Mouse (Mus musculus) mouse trophoblast stem cell (cell line): ENCODE measurements around the gene Decr2.
"Not testable (repeated sequence)": the region's sequence is repeated elsewhere in the genome, so short reads cannot be mapped to it uniquely, and the experiment has no call there.

Experiments
- in situ Hi-C, 2 experiments: fragments of 300-500 bp; cut with MseI, MboI; formaldehyde crosslinking; loops; 2 replicates in 1 of 2; 3 replicates in 1 of 2; pipeline ENCODE4 v1.15.1; 2025

Gene Decr2

DNA sequence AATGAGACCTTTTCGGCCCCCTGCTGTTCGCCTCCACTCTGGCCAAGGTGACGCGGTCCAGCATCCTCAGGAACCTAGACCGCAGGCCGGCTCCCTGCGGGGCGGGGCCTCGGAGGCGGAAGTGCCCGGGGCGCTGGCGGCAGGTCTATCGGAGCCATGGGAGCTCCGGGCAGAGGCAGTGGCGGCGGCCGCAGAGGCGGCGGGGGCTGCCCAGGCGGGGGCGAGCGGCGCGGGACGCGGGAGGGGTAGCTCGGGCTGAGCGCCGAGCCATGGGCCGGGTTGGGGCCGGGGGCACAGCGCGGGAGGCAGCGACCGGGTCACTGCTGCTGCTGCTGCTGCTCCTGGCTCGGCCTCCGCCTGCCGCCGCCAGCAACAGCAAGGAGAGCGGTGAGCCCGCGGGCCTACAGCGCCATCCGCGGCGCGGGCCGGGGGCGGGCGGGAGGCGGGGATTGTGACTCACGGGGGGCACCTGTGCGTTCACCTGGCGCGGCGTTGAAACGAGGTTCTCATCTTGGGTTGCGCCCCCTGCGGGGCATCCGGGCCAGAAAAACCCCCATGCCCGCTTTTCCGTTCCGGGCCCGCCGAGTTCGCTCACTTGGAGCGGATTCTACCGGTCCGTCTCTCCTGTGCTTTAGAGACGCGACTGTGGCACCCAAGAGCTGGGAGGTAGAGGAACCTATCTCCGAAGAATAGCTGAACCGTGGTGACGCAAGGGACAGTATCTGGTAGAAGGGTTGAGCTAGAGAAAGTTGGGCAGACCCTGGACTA is 23.2 kb upstream of the Decr2 start, which contains the start of gene Tmem8:
Gene Tmem8 (plus strand): TSS at position 119 of the 768 bp plus-strand sequence.
- in situ Hi-C loops: no loop called here

DNA sequence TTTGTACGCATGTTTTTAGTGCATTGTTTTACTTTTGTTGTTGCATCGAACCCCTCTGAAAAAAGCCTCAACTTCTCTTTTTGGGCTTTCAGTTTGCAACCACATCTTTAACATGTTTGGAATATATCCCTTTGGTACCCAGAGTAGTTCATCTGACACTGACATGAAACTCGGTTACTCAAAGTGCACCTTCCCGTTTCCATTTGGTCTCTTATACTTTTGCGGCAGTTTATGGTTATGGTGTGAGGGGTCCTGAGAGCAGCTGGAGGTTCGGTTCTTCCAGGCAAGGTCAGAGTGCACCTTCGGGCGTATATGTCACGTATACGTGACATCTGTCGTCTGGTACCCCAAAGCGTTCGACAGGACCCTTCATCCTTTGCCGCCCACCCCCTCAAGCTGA is 22.6 kb upstream of the Decr2 start:
- in situ Hi-C loops: no loop called here

DNA sequence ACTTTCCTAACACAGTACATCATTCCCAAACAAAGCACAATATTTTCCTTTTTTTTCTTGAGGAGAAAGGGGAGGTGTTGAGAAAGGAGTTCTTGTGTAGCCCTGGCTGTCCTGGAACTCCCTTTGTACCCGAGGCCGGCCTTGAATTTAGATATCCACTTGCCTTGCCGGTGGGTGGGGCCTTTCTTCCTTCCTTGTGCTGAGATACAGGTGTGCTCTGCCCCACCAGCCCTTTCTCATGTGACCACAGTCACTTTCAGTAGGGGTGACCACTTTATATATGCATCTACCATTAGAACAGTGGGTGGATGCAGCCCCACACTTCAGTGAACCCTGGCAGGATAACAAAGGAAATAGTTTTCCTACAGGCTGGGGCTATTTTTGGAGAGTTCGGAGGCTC is 21.6 kb upstream of the Decr2 start:
- in situ Hi-C loops: no loop called here

DNA sequence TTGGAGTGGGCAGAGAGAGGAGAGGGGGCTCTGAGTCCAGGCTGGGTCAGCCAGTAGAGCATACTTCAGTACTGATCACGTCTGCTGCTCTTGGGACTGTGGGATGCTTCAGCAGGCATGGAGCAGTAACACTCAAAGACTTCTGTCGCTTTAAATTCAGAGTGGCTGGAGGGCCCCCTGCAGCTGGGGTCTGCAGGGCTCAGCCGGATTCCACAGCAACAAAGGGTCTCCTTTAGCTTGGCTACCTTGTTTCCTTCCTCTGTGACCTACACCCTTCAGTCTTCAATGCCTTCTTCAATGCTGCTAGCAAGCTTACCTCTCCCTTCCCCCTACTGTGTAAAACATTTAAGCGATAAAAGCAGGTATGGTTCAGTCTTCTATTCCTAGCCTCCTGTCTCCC is 20.9 kb upstream of the Decr2 start:
- in situ Hi-C loops: no loop called here

DNA sequence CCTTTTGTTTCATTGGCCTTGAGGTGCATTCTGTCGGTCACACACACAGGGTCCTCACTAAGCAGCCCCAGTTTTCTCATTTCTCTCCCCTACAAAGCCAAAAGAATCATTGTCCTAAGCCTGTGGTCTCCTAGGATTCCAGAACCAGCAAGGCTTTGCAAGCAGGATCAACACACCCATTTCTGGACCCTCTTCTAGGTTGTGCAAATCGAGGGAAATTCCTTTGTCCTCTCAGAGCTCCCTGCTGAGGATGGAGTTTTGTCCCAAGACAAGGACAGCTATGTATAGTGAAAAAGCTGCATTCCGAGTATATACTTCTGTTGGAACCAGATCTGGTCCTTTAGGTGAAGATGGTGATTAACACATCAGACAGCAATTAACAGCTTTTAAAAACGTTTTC is 20.0 kb upstream of the Decr2 start:
- in situ Hi-C loops: no loop called here

DNA sequence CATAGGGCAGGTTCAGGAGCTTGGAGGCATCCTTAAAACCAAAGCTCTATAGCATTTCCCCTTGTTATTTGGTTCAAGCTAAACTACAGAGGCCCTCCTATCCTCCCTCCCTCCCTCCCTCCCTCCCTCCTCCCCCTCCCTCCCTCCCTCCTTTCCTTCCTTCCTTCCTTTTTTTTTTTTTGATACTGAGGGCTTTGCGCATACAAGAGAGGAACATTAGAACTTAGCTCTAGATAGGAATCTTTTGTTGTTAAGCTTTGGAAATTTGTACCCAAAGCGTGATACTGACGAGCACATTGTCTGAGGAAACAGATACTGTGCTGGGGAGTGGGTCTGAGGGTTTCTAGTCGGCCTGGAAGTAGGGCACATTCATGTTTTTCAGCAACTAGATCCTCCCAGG is 15.5 kb upstream of the Decr2 start:
- in situ Hi-C loops: no loop called here

DNA sequence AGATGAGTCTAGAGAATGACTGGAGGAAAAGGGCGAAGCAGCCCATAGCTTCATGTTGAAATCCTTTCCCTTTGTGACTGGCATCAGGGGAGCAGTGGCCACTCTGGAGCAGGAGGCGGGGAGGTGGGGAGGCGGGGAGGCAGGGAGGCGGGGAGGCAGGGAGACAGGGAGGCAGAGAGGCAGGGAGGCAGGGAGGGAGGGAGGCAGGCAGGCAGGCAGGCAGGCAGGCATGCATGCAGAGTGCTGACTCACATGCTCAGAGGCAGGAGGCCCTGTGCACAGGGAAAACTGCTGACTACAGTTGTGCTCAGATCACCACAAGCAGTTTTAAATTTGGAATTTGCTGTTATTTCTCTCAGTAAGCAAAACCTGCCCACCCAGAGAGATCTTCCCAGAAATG is 11.3 kb upstream of the Decr2 start:
- in situ Hi-C loops: no loop called here

DNA sequence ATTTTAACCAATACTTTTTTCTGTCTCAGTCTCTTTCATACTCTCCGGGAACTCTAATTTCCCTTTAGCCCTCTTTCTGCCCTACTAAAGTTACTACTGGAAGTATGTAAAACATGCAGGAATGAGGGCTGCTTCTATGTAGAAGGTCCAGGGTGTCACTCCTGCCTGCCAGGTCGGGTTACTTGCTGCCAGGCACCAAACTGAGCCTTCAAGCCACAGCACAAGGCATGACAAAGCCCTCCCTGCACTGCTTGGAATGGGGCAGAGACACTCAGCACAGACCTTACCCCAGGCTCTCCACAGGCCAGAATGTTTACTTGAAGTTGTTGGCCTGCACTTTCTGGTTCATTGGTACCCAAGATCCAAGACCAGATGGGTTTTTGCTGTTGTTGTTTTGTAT is 10.0 kb upstream of the Decr2 start:
- in situ Hi-C loops: no loop called here

DNA sequence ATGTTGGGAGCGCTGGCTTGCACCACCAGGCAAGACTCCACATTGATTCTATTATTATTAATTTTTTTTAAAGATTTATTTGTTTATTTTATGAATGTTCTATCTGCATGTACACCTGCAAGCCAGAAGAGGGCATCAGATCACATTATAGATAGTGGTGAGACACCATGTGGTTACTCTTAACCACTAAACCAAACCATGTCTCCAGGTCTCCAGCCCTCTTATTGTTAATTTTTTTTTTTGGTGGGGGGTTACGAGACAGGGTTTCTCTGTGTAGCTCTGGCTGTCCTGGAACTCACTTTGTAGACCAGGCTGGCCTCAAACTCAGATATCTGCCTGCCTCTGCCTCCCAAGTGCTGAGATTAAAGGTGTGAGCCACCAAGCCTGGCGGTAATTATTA is 9.2 kb upstream of the Decr2 start:
- in situ Hi-C loops: not testable (repeated sequence)

DNA sequence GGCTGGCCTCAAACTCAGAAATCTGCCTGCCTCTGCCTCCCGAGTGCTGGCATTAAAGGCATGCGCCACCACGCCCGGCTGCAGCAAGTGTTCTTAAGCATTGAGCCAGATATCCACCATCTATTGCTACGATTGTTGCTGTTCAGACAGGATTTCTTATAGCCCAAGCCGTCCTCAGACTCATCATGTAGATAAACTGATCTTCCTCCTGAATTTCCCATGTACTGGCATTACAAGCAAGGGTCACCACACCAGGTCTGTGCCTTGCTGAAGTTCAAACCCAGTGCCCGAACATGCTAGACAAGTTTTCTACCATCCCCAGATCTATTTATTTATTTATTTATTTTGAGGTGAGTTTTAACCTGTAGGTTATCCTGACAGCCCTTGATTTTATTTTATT is 8.3 kb upstream of the Decr2 start:
- in situ Hi-C loops: no loop called here

DNA sequence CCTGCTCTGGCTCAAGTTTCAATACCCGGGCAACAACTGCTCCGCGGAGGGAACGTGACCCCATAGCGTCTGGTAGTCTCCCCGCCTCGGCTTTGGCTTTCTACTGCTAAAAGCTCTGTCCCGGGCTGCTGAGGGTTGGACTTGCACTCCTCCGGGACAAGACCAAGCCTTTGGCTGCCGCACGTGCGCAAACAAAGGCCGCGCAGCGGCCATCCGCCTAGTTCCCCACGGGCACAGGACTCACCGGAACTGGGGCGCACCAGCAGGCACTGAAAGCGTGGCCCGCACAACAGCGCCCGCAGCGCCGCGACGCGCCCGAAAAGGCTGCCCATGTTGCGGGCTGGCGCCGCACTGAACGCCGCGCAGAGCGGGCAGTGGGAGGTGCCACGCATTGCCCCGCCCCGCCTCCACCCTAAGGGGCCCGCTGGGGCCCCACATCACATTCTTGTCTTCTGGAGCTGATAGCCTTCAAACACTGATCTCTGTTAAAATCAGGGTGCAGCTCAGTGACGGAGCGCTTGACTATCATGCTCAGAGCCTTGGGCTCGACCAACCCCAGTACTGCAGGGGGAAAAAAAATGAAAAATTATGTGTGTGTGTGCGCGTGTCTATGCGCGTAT is 5.1 kb upstream of the Decr2 start, which contains the start of gene Nme4:
Gene Nme4 (minus strand): TSS at position 482 of the 620 bp plus-strand sequence.
- in situ Hi-C loops: no loop called here

DNA sequence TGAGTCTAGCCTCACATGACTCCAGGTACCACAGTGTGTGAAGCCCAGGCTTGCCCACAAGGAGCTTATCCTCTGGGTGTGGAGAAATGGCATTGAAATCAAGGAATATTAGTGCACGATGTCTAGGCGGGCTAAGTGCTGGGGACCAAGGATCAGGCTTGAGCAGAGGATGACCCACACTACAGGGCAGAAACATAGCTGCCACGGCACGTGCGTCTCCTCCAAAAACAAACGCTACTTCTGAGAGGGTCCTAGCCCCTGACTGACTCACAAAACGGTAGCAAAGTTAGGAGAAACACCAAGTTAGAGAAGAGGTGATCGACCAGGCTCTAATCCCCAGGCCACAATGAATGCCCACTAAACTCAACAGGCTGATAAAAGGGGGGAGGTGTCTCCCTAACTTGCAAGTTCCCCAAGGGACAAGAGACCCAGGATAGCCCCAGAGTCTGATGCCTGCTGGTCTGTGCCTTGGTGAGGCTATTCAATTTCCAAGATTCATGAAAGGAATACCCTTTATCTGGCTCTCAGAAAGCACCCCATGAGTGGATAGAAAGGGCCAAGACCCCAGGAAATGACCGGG is 4.5 kb upstream of the Decr2 start:
- in situ Hi-C loops: no loop called here

DNA sequence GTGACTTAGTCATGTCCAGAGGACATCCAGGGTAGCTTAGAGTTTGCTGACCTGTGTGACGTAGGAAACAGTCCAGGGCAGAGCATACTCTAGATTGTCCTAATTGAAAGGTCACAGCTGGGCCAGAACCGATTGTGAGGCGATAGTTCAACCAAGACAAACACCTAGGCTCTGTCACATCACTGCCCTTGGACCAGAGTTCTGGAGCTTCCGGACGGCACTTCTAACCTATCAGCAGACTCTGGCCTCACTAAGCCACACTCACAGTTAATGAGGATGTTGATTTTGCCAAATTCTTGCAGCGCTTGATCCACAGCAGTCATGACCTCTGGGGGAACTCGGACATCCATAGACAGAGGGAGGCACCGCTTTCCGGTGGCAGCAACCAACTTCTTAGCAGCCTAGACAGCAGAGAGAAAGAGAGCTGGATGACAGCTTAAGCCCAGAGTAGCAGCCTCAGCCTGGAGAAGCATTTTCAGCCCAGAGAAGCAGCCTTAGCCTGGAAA is 3.0 kb downstream of the Decr2 start:
- in situ Hi-C loops: no loop called here

DNA sequence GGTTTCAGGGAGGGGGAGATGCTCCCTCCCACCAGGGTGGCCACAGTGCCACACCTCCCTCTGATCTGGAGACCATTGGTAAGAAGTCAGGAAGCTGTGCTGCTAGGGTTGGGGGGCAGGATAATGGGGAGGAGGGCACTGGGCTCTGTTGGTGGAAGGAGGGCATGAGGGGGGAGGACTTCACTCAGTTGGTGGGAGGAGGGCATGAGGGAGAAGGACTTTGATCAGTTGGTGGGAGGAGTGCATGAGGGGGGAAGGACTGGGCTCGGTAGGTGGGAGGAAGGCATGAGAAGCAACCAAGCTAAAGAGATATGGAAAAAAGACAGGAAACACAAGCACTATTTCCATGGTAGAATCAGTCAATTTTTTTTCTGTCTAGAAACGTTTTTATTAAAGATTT is 9.3 kb downstream of the Decr2 start:
- in situ Hi-C loops: no loop called here

DNA sequence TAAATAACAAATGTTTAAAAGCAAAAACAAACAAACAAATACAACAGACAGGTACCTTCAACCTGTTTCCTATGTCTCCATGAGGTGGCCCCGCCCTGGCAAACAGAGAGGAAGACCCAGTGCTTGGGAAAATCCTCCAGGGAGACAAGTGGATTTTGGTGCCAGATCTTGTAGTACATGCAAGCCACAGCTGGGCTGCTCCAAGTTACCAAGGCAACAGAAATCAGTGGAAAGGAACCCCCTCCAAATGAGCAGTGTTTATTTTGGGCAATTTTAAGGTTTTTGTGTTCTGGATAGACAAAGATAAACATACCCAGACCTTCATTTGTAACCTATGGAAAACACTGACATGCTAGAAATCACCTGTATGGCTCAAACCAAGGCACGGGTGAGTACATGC is 11.3 kb downstream of the Decr2 start:
- in situ Hi-C loops: no loop called here

DNA sequence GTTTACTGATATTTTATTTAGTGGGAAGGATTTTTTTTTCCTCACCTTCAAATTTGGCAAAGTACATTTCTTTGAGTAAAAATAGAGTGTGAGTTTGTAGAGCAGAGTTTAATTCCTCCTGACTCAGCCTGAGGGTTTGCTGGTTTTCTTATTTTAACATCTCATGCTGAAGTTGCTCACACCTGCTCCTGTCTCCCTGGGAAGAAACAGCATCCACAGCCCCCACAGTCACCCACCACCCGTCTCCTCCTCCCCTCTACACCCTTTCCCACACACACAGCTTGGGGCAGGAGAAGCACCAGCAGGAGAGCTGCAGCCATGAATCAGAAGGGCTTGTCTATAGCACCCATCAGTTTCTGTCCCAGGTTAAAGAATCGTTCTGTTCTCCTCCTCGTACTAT is 14.9 kb downstream of the Decr2 start:
- in situ Hi-C loops: no loop called here

DNA sequence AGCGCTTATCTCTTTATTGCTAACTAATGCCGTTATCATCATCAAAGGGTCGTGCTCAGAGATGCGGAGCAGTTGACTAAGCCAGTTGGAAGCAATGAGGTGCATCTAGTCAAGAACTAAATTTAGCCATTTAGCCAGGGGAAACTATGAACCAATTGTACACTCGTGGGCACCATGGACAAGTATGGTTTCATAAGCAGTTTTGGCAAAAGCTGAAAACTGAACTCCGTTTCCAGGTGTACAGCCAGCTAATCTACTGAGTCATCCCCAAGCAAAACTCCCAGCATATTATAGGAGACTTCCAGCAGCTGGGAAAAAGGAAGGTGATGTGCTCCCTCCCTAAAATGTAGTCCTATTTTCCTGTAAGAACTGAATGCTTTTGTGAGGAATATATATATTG is 20.0 kb downstream of the Decr2 start:
- in situ Hi-C loops: no loop called here

DNA sequence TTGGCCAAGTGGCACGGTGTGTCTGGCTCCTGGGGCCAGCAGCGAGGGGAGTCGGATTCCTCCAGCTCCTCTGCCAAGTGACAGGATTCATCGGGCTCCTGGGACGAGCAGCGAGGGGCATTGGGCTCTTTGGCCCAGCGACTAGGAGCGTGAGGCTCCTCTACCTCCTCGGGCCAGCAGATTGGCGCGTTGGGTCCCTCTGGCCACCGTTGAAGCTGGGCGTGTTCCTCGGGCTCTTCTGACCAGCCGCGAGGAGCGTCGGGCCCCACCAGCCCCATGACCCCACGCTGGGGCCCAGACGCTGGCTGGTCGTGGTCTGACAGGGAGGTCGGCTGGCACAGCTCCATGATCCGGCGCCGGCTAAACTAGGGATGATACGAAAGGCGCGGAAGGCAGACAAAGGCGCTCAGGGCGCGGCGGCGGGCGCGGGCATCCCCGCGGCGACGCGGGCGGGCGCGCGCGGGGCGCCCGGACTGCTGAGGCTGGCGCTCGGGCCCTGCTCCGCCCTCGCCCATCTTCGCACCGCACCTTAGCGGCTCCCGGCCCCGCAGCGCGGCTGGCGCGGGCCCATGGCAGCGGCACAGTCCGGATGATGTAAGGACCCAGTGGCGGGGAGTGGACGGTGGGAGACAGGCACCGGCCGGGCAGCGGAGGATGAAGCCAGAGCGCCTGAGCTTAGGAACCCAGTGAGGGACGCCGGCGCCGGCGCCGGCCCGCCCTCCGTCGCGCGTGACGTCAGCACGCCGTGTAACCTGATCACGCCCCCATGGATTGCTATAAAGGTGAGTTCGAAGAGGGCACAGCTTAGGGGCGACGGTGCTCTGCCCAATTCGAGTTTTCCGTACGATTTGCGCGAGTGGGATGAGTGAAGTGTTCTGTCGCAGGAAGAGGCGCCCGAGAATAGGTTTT is 21.1 kb downstream of the Decr2 start, which contains the start of gene Rab11fip3:
Gene Rab11fip3 (minus strand): TSS at position 725 of the 909 bp plus-strand sequence.
- in situ Hi-C loops: no loop called here

DNA sequence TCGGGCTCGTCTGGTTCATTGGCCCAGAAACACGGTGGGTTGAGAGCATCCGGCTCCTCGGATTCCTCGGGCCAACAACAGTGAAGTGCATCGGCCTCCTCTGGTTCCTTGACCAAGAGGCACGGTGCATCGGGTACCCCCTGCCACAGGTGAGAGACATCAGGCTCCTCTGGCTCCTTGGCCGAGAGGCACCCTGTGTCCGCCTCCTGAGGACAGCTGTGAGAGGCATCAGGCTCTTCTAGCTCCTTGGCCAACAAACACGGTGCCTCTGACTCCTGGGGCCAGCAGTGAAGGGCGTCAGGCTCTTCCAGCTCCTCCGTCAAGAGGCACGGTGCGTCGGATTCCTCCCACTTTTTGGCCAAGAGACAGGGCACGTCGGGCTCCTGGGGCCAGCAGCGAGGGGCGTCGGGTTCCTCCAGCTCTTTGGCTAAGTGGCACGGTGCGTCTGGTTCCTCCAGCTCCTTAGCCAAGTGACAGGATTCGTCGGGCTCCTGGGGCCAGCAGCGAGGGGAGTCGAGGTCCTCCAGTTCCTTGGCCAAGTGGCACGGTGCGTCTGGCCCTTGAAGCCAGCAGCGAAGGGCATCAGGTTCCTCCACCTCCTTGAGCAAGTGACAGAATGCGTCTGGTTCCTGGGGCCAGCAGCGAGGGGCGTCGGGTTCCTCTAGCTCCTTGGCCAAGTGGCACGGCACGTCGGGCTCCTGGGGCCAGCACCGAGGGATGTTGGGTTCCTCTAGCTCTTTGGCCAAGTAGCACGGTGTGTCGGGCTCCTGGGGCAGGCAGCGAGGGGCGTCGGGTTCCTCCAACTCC is 21.9 kb downstream of the Decr2 start:
- in situ Hi-C loops: no loop called here

DNA sequence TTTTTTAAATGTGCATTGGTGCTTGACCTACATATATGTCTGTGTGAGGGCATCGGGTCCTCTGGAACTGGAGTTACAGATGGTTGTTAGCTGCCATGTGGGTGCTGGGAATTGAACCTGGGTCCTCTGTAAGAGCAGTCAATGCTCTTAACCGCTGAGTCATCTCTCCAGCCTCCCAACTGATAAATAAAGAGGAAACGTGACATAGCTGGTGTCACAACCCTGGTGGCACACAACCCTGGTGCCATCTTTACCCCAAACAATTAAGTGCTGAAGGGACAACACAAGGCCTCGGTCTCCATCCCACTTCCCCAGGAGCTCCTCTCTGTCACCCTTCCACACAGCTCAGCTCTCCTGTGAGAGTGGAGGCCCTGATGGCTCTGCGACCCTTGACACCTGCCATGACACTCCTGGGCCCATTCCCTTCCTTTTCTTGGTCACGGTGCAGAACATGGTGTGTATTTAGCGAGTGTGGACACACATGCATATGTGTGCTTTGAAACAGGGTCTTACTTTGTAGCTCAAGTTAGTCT is 23.6 kb downstream of the Decr2 start:
- in situ Hi-C loops: no loop called here

DNA sequence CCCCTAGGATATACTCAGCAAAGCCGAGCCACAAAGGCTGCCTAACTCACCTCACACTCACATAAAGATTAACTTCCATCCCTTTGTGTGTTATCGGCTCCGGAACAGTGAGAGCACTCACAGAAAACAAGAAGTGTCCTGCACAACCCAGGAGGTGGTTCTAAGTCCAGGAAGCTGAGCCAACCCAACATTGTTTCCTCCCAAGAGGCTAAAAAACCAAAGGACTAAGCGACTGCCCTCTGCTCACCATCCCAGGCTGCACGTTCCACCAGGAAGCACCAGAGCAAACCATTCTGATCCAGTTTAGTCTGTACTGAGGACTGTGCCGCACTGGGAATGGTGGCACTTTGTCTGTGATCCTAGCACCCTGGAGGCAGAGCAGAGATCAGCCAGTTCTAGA is 25.2 kb downstream of the Decr2 start:
- in situ Hi-C loops: no loop called here
